Mouse (Mus musculus): Measurements from ENCODE around the gene Fbxl8.
A peak's percentile ranks its signal among the peaks of the same experiment; 100 is the strongest.

The Fbxl8 gene

GRCm38 (mm10) chr8:105257318-105258114 is 6.9 kb upstream of the Fbxl8 start:
- no peak for DNase-seq (ENCODE audit: low read depth, low spot score)

DNA sequence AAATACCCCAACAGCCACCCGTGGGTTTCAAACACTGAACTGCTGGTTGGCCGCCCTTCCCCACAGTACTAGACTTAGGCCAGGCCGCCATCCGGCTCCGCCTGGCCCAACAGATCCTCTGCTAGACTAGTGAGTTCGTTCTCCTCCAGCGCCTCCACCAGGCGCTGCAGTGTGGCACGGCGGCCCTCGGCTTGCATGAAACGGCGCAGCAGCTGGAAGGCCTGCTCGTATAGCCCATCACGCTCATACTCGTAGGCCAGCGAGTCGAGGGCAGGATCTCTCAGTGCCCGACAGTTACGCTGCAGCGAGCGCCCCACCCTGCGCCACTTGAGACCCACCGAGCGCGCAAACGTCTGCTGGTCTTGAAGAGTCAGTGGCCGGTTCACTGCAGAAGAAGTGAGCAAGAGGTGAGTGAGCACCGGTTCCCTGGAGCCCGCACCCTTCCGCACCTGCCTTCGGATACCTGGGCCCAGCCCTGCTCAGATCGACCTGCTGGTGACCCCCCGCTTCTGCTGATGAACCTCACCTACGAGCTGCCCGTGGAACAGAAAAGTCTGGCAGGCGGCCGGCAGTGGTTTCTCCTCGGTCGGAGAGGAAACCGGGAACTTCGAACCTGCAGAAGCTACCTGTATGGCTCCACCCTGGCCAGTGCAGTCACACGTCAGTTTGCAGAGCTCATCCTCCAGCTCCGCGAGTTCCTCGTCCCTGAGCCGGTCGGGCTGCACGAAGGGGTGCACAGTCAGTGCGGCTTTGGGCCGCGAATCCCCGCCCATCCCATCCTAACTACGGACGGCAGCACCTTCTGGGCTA is 5.3 kb upstream of the Fbxl8 start:
- no peak for DNase-seq (ENCODE audit: low read depth, low spot score)

DNA sequence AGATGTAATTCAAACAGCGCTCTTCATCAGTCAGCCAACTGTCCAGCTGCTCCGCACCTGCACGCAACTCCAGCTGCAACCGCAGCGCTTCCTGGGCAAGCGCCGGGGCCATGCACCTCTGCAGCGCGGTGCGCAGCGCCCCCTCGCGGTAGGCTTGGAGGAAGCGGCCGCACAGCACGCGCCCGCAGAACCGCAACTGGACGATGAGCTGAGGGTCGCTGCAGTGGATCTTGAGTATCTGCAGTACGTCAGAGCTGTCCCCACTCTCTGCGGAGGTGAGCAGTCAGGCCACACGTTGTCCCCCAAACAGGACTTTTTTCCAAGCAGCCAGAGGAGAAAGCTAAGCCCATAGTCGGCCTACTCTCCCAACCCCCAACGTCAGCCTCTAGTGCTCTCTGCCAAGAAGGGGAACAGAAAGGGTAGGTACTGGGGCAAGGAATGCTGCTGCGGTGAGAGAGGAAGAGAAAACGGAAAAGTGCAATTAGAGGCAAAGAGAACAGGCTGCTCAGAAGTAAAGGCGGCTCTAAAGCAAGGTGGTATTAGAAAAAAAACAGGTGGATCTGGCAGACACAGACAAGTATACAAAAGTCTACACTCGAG is 4.6 kb upstream of the Fbxl8 start:
- no peak for DNase-seq (ENCODE audit: low read depth, low spot score)

GRCm38 (mm10) chr8:105260371-105261099 is 3.9 kb upstream of the Fbxl8 start:
- DNase-seq (ENCODE audit: low read depth, low spot score), result no peak

DNA sequence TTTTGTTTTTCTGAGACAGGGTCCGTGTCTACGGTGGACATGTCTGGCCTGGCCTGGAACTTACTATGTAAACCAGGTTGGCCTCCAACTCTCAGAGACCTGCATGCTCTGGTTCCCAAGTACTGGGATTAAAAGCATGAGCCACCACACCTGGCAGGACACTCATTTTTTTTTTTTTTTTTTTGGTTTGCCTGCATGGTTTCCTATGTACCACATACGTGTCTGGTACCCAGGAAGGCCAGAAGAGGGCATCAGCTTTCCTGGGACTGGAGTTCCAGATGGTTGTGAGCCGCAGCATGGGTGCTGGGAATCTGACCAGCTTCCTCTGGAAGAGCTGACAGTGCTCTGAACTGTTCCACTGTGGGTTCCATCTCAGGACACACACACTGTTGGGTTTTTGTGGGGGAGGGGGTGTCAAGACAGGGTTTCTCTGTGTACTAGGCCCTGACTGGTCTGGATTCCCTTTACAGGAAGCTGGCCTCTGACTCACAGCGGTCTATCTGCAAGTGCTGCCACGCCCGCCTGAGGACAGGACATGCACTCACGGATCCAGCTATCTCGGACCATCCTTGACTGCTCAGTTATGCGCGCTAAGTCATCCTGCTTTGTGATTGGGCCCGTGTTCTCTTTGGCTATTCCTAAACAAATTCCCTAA is 3.0 kb upstream of the Fbxl8 start:
- no peak for DNase-seq (ENCODE audit: low read depth, low spot score)

- no peak for DNase-seq (ENCODE audit: low read depth, low spot score)
Observed at GRCm38 (mm10) chr8:105263244-105263912, 1.1 kb upstream of the Fbxl8 start.

GRCm38 (mm10) chr8:105265128-105265527 is 680 bp downstream of the Fbxl8 start:
- DNase-seq (ENCODE audit: low read depth, low spot score), result no peak

DNA sequence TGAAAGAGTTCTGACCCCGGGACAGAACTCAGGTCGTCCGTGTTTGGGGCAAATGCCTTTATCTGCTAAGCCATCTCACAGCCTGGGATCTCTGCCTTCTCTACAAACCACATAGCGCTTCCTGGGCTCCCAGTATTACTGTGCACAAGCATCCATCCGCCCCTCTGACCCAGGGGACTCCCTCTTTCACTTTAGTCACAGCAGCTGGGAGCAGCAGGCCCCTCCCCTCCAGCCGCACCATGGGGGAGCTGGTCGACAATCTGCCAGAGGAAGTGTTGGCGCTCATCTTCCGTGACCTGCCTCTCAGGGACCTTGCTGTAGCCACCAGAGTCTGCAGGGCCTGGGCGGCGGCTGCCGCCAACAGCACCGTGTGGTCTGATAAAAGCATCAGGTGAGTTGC is 2.3 kb downstream of the Fbxl8 start:
- no peak for DNase-seq (ENCODE audit: low read depth, low spot score)

DNA sequence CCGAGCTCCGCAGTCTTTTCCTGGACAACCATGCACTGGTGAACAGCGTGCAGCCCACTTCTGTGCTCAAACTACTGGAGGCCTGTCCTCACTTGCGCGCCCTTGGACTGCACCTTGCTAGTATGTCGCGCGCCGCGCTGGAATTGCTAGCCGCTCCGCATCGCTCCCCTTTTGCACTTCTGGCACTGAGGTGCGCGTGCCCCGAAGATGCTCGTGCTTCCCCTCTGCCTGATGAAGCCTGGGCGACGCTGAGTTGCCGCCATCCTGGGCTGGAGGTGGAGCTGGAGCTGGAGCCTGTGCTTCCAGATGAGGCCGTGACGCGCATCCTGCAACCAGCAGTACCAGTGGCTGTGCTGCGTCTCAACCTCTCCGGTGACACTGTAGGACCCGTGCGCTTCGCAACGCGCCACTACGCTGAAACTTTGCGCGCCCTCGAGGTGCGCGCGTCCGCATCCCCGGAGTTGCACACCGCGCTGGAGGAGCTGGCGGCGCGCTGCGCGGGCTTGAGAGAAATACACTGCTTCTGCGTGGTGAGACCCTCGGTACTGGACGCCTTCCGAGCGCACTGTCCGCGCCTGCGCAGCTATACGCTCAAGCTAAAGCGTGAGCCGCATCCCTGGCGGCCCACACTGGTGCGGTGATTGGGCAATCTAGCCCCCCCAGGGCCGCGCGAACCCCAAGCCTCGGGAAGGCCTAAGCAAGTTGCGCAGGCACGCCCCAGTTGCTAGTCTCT is 4.1 kb downstream of the Fbxl8 start:
- DNase-seq (ENCODE audit: low read depth, low spot score), result peak; percentile 86

DNA sequence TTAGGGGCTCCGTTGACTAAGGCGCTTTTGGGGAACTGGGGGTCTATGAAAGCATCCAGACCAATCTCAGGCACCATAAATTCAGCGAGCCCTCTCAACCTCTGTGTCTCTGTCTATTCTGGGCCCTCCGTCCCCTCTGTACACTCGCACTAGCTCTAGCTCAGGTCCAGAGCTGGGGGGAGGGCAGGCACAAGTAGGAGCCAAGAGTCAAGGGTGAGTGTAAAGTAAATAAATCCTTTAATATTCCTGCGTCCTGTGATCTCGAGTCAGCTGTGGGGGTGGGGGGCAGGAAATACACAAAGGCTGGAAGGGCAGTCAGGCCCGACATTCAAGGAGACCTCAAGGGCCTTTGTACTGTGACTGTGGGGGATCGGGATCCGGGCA is 4.6 kb downstream of the Fbxl8 start:
- no peak for DNase-seq (ENCODE audit: low read depth, low spot score)

DNA sequence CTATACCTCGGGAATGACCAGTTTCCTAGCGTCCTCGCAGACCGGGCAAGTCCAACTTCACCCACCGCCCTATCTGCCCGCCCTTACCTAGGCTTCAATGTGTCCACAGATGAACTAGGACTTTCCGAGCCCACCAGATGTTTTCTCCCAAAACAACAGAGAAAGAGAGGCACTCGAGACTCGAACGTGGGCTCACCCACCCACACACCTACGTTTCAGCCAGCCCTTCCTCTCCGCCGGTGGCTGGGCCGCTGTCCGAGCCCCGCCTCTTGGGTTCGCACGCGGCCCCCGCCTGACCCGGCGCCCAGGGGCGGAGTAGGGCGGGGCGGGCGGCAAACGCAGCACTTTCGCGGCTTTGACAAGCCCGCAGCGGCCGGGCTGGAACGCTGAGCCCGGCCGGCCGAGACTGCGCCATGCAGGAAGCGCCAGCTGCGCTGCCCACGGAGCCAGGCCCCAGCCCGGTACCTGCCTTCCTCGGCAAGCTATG is 5.1 kb downstream of the Fbxl8 start, which contains the start of gene Hsf4:
Gene Hsf4, plus strand, starts transcription at position 341 of the 487 bp plus-strand sequence.
- no peak for DNase-seq (ENCODE audit: low read depth, low spot score)

DNA sequence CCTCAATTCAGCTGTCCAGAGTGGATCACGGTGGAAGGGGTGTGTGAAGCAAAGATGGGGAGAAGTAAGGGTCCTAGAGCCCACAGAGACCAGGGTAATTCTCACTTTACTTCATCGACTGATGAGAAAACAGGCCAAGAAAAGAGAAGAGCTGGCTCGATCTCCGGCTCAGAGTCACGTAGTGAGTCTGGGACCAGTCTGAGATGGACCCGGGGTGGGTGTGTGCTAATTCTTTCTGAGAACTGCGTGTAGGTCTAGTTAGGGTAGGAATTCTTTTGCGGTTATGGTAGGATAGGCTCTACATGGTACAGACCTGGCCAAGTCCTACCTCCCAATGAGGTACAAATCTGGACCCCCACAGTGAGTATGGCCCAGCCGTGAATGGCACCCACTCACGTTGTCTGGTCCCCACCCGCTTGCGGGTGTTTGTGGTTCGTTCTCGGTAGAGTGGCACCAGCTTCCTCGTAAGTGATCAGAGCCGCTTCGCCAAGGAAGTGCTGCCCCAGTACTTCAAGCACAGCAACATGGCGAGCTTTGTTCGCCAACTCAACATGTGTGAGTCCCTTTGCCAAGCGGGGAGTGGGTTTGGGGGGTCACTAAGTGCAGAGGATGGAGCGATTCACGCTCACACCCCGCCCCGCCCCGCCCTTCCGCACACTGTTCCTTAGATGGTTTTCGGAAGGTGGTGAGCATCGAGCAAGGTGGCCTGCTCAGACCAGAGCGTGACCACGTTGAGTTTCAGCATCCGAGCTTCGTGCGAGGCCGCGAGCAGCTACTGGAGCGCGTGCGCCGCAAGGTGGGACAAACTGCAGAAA is 5.9 kb downstream of the Fbxl8 start:
- no peak for DNase-seq (ENCODE audit: low read depth, low spot score)

- no peak for DNase-seq (ENCODE audit: low read depth, low spot score)
Observed at GRCm38 (mm10) chr8:105270916-105271186, 6.4 kb downstream of the Fbxl8 start.

GRCm38 (mm10) chr8:105275387-105275786 is 10.9 kb downstream of the Fbxl8 start:
- no peak for DNase-seq (ENCODE audit: low read depth, low spot score)

- DNase-seq (ENCODE audit: low read depth, low spot score), result no peak
Observed at GRCm38 (mm10) chr8:105275840-105276239, 11.4 kb downstream of the Fbxl8 start, which contains the start of gene Nol3. Gene Nol3 (plus strand): TSS chr8:105276140.

DNA sequence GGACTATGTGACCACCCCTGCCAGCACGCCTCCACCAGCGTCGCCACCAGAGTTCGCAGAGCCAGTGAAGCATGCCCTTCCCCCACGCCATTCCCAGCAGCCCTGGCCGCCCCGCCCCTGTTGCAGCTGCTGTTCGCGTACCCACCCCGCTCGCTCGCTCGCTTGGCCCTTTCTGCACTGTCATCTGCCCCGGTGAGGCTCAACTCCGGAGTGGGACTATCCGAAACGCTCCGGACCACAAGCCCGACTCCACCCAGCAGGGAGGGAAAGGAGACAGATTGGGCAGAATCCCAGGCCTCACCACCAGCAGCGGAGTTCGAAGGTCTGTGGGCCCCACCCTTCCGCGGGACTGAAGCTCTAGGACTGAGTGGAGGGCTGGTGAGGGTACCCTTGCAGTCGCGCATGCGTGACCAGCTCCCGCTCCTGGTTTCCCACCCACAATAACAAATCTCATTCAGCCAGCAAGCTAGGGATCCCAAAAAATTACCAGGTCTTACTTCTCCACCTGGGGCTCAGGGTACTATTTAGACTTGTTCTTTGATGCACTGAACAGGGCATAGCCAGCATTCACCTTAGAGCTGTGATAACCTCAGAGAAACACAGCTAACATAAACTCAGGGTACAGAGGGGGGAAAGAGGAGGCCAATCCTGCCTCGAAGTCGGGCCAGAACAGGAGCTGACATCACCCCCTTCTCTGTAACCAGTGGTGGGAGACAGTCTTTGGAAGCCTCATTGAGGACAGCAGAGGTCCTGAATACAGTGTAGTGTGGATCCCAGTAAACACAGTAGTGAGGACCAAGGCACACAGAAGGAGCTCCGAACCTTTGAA is 12.1 kb downstream of the Fbxl8 start:
- no peak for DNase-seq (ENCODE audit: low read depth, low spot score)

DNA sequence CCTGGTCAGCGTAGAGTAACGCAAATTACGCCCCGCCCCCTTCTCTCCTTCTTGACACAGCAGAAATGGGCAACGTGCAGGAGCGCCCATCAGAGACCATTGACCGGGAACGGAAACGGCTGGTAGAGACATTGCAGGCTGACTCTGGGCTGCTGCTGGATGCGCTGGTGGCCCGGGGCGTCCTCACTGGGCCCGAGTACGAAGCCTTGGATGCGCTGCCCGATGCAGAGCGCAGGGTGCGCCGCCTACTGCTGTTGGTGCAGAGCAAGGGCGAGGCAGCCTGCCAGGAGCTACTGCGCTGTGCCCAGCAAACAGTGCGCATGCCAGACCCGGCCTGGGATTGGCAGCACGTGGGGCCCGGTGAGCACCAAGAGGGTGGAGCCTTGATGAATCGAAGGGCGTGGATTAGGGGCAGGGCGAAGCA is 14.5 kb downstream of the Fbxl8 start:
- no peak for DNase-seq (ENCODE audit: low read depth, low spot score)

GRCm38 (mm10) chr8:105280567-105280966 is 16.1 kb downstream of the Fbxl8 start:
- DNase-seq (ENCODE audit: low read depth, low spot score), result no peak
